Mouse (Mus musculus): Measurements from ENCODE around the gene Ccnb2. TPM values are rescaled to one million over a fixed set of nuclear protein-coding genes. Genes with fewer than 3 reads are reported as not detected.

The Ccnb2 gene
- polyA plus RNA-seq (2012; rRNA removed; ENCODE audit: low replicate concordance) = 2.1 and 14.1 TPM in 2 replicates

GRCm38 (mm10) chr9:70421257-70422056 is at the start of gene Ccnb2:
Gene Ccnb2 (minus strand): TSS chr9:70421547.

Other genes with a start within 250 kb of the Ccnb2 start
- gene Myo1e, start 214.2 kb downstream of the Ccnb2 start, polyA plus RNA-seq (2012; rRNA removed; ENCODE audit: low replicate concordance) = 8.1 and 12.2 TPM in 2 replicates
- gene Rnf111, start 82.2 kb upstream of the Ccnb2 start, polyA plus RNA-seq (2012; rRNA removed; ENCODE audit: low replicate concordance) = 35.8 and 41.8 TPM in 2 replicates
- 6.9 and 11.0 TPM in 2 replicates for gene Sltm, start 121.2 kb upstream of the Ccnb2 start, polyA plus RNA-seq (2012; rRNA removed; ENCODE audit: low replicate concordance)
- 1.6 and 2.9 TPM in 2 replicates for gene Gm10642, start 234.7 kb upstream of the Ccnb2 start, polyA plus RNA-seq (2012; rRNA removed; ENCODE audit: low replicate concordance)
- gene Mindy2, start 235.6 kb upstream of the Ccnb2 start, polyA plus RNA-seq (2012; rRNA removed; ENCODE audit: low replicate concordance) = 7.2 and 9.8 TPM in 2 replicates

All from subcutaneous adipose tissue, adult 2 months (tissue).